Mouse (Mus musculus): ENCODE measurements around the gene Lats1.

DNA sequence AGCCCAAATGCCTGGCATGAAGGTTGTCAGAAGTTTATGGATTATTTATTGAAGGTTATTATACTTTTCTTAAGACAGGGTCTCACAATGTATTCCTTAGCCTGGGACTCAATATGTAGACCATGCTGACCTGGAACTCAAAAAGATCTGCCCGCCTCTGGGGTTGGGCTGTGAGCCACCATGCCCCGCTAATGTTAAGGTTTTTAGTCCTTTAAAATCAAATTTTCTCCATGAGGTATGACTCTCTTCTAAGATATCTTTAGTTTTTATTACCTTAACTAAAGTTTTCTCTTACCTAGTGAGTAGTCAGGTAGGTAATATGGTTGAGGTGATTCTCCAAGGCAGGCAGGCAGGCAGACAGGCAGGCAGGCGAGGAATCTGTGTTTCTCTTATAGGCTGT lies 1.2 kb downstream of the Lats1 start:
- TF ChIP-seq EP300 (IDR thresholded peaks at IDR 0.05; ENCODE audit: low read depth): no peak
- TF ChIP-seq CTCF (IDR thresholded peaks at IDR 0.05; ENCODE audit: low read depth): no peak

All from liver, postnatal 0 days (tissue).